Mouse (Mus musculus) natural killer cell, adult 2 months (primary cell): Measurements from ENCODE around the gene Chsy1.

Source experiments
- DNase-seq, 2 experiments: peaks; one replicate each; pipeline ENCODE4 v3.0.0; 2022; ENCODE audit warnings: low spot score in 2 of 2

The Chsy1 gene

GRCm38 (mm10) chr7:66109855-66110635 lies 730 bp downstream of the Chsy1 start:
- DNase-seq = peak in 1 of 2 experiments; percentile 33

GRCm38 (mm10) chr7:66110636-66111112 lies 1.4 kb downstream of the Chsy1 start:
- DNase-seq = peak in 1 of 2 experiments; percentile 24

- no peak for DNase-seq
These were observed 1.9 kb downstream of the Chsy1 start for GRCm38 (mm10) chr7:66111211-66111610.

DNA sequence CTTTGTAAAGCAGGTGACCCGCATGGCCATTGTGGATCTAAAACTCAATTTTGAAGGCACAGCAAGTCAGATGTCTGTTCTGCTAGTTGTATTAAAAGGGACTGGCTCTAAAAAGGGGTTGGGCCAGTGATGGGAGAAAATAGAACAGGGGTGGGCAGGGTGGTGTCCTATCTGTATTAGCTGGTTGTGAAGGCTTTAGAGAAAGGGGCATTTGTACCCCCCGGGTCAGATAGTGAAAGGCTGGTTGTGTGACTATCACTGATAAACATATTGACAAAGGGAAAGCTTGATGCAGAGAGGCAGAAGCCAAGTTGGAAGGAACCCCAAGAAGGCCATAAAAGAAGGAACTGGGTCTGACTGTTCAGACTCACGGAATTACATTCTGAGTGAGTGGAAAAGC lies 4.2 kb downstream of the Chsy1 start:
- no peak for DNase-seq

- peak; percentile 75 to 88 for DNase-seq
These were observed 6.6 kb downstream of the Chsy1 start for GRCm38 (mm10) chr7:66115821-66116343.

GRCm38 (mm10) chr7:66116906-66117482 lies 7.7 kb downstream of the Chsy1 start:
- DNase-seq = peak in 1 of 2 experiments; percentile 9

DNA sequence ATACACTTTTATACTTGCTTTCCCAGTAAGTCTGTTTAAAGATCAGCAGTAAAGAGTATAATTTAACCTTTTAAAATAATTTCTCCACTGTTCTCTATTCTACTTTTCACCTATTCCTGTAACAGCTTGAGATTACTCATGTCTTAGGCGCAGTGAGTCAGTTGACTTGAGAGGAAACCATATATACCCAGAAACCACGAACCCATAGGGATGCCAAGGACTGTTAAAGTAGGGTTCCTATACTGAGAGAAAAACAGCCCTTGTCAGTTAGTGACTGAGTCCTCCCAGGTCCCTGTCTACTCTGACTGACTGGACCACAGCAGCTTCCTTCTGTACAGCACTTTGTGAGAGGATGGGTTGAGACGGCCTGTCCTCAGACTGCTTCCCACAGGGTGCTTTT lies 8.7 kb downstream of the Chsy1 start:
- DNase-seq = peak; percentile 21 to 40

- no peak for DNase-seq
These were observed 9.5 kb downstream of the Chsy1 start for GRCm38 (mm10) chr7:66118796-66119195.

DNA sequence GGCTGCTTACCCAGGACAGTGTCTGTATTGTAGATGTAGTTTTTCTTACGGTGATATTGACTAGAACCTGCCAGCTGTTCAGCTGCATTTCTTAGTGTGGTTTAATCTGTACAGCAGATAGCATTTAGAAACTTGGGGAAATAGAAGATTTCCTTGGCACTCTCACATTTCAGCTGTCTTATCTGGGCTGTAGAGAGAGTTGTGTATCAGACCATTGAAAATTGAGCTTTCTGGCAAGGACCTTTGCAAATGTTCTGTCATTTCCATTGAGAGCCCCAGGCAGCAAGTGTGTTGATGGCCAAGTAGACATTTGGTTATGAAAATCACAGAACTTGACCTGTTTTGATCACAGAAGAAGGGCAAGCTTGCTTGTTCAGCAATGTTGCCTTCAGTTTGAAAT lies 10.8 kb downstream of the Chsy1 start:
- no peak for DNase-seq

DNA sequence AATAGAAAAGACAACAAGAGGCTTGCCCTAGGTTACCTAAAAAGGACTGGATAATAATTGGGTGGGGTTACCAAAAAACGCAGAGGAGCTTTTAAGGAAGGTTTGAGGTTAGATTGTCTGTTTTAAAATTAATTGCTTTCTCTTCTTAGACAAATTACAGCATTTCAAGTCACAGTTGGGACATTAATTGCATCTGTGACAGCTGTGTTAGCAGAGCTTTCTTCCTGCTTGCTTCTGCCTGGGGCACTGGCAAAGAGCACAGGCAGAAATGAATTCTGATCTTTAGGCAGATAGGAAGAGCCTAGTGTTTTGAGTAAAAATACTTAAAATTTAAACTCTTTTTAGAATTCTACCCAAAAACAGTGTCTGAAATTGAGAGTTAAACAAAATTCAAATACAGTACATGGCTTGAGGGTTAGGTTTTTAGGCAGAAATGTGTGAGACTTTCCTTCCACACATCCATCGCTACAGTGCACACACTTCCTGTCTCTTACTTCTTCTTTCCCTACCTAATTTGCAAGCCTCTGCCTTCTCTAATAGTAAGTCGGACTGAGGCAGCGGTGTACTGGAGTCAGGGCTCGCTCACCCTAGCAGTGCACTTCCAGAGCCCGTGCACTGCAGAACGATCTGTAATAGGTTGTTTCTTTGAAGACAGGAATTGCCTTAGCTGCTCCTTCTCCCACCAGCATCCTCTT lies 11.5 kb downstream of the Chsy1 start:
- DNase-seq = peak in 1 of 2 experiments; percentile 58

GRCm38 (mm10) chr7:66124551-66124968 lies 15.2 kb downstream of the Chsy1 start:
- peak in 1 of 2 experiments; percentile 51 for DNase-seq

- no peak for DNase-seq
These were observed 16.1 kb downstream of the Chsy1 start for GRCm38 (mm10) chr7:66125368-66125767.

- DNase-seq = peak in 1 of 2 experiments; percentile 44
These were observed 18.8 kb downstream of the Chsy1 start for GRCm38 (mm10) chr7:66127951-66128645.

GRCm38 (mm10) chr7:66128857-66129256 lies 19.5 kb downstream of the Chsy1 start:
- no peak for DNase-seq

- DNase-seq = no peak
These were observed 21.0 kb downstream of the Chsy1 start for GRCm38 (mm10) chr7:66130296-66130695.

- no peak for DNase-seq
These were observed 22.6 kb downstream of the Chsy1 start for GRCm38 (mm10) chr7:66131776-66132421.

GRCm38 (mm10) chr7:66134154-66134553 lies 24.8 kb downstream of the Chsy1 start:
- DNase-seq = no peak

DNA sequence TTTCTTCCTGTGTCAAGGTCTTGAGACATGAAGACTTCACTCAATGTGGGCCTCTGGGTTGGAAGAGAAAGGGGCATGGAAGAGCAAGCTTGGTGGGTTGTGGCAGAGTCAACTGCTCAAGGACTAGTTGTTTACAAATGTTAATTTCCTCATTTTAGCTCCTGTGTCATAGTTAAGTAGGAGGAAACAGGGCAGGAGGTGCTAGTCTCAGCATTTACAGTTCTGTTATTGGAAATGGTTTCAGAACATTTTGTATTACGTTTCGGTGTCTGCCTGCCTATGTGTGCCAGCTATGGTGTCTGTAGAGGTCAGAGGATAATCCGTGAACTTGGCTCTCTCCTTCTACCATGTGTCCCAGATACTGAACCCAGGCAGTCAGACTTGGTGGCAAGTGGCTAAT lies 26.3 kb downstream of the Chsy1 start:
- DNase-seq = peak in 1 of 2 experiments; percentile 13

DNA sequence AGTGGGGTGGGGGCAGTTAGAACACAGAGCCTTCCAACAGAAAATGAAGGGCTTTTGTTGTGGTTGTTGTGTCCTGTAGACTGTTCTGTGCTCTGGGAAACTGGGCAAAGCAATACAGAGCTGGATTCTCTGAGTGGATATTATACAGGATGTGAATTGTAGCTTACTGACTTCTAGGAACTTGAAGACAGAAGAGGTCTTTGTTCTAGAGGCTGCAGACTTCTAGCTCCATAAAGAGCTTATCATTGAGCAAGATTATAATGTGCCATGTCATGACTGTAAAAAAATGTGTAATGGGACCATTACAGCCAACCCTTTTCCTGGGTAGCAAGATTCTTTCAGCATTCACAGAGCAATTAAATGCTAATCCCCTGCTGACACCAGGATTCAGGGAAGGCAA lies 26.9 kb downstream of the Chsy1 start:
- DNase-seq = no peak

DNA sequence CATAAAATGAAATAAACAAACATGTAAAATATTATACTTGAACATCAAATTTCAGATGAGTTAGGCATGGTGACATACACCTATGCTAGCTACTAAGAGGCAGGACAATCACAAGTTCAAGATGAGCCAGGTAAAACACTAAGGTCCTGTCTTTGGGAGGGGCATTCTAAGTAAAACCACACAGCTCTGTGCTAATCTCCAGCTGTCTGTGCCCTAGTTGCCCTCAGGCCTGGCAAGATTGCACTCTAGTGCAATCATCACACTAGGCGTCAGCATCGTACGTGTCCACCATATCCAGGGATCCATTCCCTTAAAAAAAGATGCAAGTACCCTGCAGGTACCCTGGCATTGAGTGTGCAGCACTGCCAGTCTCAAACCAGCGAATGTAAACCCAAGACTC lies 28.0 kb downstream of the Chsy1 start:
- DNase-seq = no peak

- DNase-seq = no peak
These were observed 29.0 kb downstream of the Chsy1 start for GRCm38 (mm10) chr7:66138301-66138700.
